Mouse (Mus musculus): Measurements from ENCODE around the gene Pa2g4.

The Pa2g4 gene

GRCm38 (mm10) chr10:128535624-128536265 lies 30.0 kb downstream of the Pa2g4 start:
- DNase-seq: no peak

- no peak for DNase-seq
Measured at GRCm38 (mm10) chr10:128535206-128535605, 30.6 kb downstream of the Pa2g4 start.

DNA sequence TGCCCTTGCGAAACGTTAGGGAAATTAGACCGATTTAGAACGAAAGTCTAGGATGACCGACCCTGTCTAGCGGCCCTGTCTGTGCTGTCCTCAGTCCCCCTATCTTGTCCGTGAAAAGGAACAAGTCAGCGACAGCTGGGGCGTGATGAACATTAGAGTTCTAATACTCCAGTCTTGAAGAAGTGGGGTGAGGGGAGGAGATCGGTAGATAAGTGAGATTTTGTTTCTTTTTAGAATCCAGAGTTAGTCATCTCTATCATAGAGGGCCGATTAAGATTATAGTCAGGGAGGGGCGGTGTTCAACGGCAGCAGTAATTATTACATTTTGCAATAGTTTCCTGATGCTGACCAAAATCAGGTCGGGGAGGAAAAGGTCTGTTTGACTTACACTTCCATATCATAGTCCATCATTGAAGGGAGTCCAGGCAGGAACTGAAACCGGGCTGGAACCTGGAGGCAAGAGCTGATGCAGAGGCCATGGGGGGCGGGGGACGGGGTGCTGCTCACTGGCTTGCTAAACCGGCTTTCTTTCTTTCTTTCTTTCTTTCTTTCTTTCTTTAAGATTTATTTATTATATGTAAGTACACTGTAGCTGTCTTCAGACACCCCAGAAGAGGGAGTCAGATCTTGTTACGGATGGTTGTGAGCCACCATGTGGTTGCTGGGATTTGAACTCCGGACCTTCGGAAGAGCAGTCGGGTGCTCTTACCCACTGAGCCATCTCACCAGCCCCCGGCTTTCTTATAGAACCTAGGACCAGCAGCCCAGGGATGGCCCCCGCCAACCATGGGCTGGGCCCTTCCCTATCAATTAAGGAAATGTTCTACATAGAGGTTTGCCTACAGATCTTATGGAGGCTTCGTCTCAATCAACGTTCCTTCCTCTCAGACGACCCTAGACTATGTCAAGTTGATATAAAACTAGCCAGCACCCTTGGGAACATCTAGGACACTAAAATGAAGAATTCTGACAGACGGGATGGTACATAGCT lies 39.1 kb downstream of the Pa2g4 start:
- DNase-seq: no peak

GRCm38 (mm10) chr10:128525671-128526308 lies 40.0 kb downstream of the Pa2g4 start, which contains the start of gene Esyt1:
Gene Esyt1, minus strand, starts transcription at chr10:128525871.
- DNase-seq: peak; percentile 96

DNA sequence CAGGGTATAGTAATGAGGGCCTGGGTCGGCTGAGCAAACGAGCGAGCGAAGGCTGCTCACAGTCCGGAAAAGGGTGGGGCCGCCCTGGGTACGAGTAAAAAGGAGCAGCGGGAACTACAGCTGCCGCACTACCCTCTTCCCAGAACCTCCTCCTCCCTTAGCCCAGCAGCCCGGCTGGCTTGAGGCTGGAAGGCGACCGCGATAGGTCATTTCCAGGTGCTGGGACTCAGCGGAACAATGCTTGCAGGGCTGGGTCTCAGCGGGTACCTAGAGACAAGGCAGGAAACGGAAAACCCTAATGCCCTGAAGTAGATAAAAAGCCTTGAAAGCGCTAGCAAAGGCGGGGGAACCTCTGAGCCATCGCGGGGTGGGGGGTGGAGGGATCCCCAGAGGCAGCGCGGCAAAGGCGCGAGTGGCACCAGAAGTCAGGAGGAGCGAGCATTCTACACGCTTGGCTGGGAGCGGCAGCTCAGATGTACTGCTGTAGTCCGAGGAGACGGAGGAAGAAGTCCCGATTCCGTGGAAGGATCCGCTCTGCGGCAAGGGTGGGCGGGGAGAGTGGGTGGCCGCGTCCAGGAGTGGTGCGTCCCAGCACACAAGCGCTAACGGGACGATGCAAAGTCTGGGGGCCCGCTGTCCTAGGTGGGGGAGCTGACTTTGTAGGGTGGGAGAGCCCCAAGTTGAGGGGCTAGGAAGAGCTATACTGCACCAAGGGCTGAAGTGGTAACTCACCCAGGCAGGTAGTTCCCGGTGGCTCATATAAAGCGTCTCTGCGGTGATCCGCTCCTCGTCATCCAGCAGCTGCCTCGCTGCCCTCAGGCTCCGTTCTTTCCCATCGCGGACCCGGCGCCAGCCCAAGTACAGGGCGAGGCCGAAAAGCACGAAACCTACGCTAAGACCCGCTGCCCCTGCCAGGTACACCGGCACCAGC lies 40.8 kb downstream of the Pa2g4 start:
- peak; percentile 67 for DNase-seq

- no peak for DNase-seq
Measured at GRCm38 (mm10) chr10:128524111-128524731, 41.6 kb downstream of the Pa2g4 start.

- DNase-seq: no peak
Measured at GRCm38 (mm10) chr10:128522351-128522750, 43.4 kb downstream of the Pa2g4 start.

- DNase-seq: no peak
Measured at GRCm38 (mm10) chr10:128520591-128520990, 45.2 kb downstream of the Pa2g4 start.

- DNase-seq: peak; percentile 56
Measured at GRCm38 (mm10) chr10:128518833-128519232, 47.0 kb downstream of the Pa2g4 start.

GRCm38 (mm10) chr10:128516677-128517076 lies 49.1 kb downstream of the Pa2g4 start:
- DNase-seq: no peak

DNA sequence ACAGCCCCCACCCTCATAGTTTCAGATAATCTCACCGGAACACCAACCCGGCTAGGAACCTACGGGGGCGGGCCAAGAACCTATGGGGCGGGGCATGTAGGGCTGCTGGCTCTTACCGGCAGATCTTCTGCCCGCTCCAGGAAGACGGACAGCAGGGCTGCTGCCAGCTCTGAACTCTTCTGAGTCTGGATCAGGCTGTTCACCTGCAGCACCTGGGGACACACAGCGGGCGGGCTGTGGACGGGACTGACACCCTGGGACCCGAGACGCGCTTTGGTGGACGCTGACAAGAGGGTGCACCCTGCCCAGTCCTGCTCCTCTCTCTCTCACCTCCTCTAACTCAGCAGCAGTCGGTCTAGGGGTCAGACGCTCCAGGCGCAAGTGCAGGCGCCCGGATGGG lies 49.8 kb downstream of the Pa2g4 start:
- no peak for DNase-seq

- no peak for DNase-seq
Measured at GRCm38 (mm10) chr10:128515044-128515443, 50.7 kb downstream of the Pa2g4 start.

- DNase-seq: no peak
Measured at GRCm38 (mm10) chr10:128511761-128512160, 54.0 kb downstream of the Pa2g4 start.

DNA sequence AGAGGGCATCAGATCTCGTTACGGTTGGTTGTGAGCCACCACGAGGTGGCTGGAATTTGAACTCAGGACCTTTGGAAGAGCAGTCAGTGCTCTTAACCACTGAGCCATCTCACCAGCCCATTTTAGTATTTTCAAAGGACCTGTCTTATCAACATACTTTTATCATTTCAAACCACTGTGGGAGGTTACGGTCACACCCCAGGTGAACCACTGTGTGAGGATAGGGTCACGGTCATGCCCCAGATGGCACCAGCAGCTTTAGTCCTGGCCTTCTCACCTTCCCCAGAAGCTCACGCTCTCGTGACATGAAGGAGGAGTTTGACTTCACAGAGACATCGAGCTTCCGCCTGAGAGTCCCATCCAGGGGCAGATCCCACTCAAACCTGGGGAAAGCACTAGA lies 54.6 kb downstream of the Pa2g4 start:
- no peak for DNase-seq

DNA sequence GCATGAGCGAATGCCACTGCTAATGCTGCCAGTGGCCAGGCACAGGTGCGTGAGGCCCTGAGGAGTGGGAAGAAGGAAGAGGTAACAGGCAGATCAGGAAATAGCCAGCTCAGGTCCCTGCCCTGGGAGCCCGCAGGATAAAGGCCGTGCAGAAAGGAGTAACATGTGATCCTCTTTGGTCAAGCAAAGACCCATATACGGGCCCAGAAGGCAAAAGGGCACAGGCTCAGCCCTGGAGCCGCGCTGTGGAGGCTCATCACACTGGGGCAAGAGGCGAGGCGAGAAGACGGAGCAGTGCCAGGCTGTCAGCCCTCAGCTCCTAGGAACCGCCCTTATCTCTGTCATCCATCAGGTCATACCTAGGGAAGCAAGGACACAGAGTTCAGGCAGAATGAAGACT lies 55.5 kb downstream of the Pa2g4 start:
- DNase-seq: no peak

DNA sequence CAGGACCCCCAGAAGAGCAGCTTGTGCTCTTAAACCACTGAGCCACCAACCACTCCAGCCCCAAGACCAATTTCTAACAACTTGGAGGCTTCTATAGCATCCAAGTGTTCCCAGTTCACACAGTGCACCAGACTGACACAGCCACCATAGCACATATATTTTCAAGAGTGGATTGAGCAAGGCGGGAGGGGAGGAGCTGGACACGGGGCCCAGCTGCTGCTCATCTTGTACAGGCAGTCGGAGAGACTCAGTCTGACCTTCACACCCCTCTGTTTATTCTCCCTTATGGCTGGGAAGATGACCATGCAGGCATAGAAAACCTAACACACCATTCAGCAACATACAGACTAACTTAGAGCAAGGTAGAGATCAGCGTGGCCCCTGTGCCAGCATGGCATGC lies 56.0 kb downstream of the Pa2g4 start:
- DNase-seq: no peak

- DNase-seq: no peak
Measured at GRCm38 (mm10) chr10:128509203-128509602, 56.6 kb downstream of the Pa2g4 start.

GRCm38 (mm10) chr10:128508260-128508659 lies 57.5 kb downstream of the Pa2g4 start:
- no peak for DNase-seq

Data from kidney, postnatal 14 days (tissue).